Mouse (Mus musculus) midbrain, embryonic 14.5 days (tissue): ENCODE measurements around the gene Vmn2r85. TPM values are rescaled to one million over a fixed set of nuclear protein-coding genes. Genes with fewer than 3 reads are reported as not detected.
"Not testable (repeated sequence)": the region's sequence is repeated elsewhere in the genome, so short reads cannot be mapped to it uniquely, and the experiment has no call there.

Experiments
- ATAC-seq: fragments of 200-750 bp; cut with Nextera tagmentation; 2 replicates; pipeline ENCODE4 v1.8.0; 2017; ENCODE audit warnings: moderate number of reproducible peaks, moderate library complexity; ENCODE audit not compliant: low FRiP score, low TSS enrichment
- DNase-seq: peaks from one replicate; pipeline ENCODE4 v3.0.0-alpha.2; 2015
- H3K27ac ChIP-seq: fragments of 300-500 bp; sonication (generic); replicated peaks from 2 replicates; pipeline ENCODE4 v1.5.1; 2014; ENCODE audit warnings: mild to moderate bottlenecking, low read depth, low read length, moderate library complexity
- H3K27me3 ChIP-seq: fragments of 300-500 bp; sonication (generic); 2 replicates; pipeline ENCODE4 v1.6.1; 2014; ENCODE audit warnings: low read length, control low read depth, mixed read lengths; ENCODE audit not compliant: control insufficient read depth, insufficient read depth
- H3K36me3 ChIP-seq: fragments of 300-500 bp; sonication (generic); 2 replicates; pipeline ENCODE4 v1.6.1; 2014; ENCODE audit warnings: low read length, control low read depth; ENCODE audit not compliant: control insufficient read depth, insufficient read depth
- H3K4me1 ChIP-seq: fragments of 300-500 bp; sonication (generic); 2 replicates; pipeline ENCODE4 v1.6.1; 2014; ENCODE audit warnings: mild to moderate bottlenecking, antibody characterized with exemption, low read length, control low read depth; ENCODE audit not compliant: control insufficient read depth, insufficient read depth
- H3K4me2 ChIP-seq: fragments of 300-500 bp; sonication (generic); 2 replicates; pipeline ENCODE4 v1.6.1; 2014; ENCODE audit warnings: mild to moderate bottlenecking, low read length, moderate library complexity
- H3K4me3 ChIP-seq: fragments of 300-500 bp; sonication (generic); replicated peaks from 2 replicates; pipeline ENCODE4 v1.5.1; 2014; ENCODE audit warnings: low read depth, low read length
- H3K9ac ChIP-seq: fragments of 300-500 bp; sonication (generic); replicated peaks from 2 replicates; pipeline ENCODE4 v1.6.1; 2014; ENCODE audit warnings: mild to moderate bottlenecking, low read length, moderate library complexity
- H3K9me3 ChIP-seq: fragments of 300-500 bp; sonication (generic); 2 replicates; pipeline ENCODE4 v1.6.1; 2016; ENCODE audit warnings: low read length, control low read depth, mixed read lengths; ENCODE audit not compliant: control insufficient read depth
- WGBS: fragments of 180-500 bp; shearing (Covaris S2); extraction: QIAGEN DNeasy Blood & Tissue Kit; methylation state at CpG from one replicate; pipeline ENCODE4 v1.1.7; 2014; 5-methylcytosine and 5-hydroxymethylcytosine counted together
- polyA plus RNA-seq: library from polyadenylated mRNA; unstranded; fragments of >200 nt; fragmentation: Nextera tagmentation; extraction: Ambion mirVana; gene quantifications from 2 replicates; pipeline ENCODE4 v1.2.1, GENCODE M21; 2014

Vmn2r85 gene
- polyA plus RNA-seq, result 0.04 TPM in 1 of 2 replicates, not detected in the other

DNA sequence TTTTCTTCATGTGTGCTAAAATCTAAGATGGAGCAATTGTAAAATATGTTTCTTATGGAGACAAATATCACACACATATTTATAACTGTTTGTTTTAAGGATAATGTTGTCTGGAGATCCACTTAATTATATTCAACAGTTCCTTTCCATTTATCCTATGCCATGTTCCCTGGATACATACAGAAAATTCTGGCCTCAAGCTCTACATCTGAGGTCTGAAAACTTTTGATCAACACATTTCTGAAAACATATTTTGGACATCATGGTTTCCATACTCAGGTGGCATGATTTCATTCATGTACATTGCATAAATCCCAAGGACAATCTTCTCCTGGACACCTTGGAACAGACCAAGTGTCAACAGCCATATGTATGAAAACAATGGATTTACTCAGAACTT, at the start of gene Vmn2r85:
Vmn2r85 (minus strand) TSS at position 101 of the 400 bp plus-strand sequence.
- H3K9me3 ChIP-seq, H3K4me3 ChIP-seq: not testable (repeated sequence)

GRCm38 (mm10) chr10:130470311-130470760, 40.8 kb upstream of the Vmn2r85 start:
- Histone ChIP-seq H3K36me3 (no peaks in the 10 kb centered on the region), H3K27ac (no peak overlapping the region), H3K9me3 (no peaks in the 10 kb centered on the region), H3K9ac (peak overlapping the region; percentile 65), H3K27me3 (no peaks in the 10 kb centered on the region), H3K4me1 (no peaks in the 10 kb centered on the region), H3K4me3 (peak overlapping the region; percentile 47), H3K4me2 (peak overlapping the region; percentile 75)
- DNase-seq (peak; percentile 77), ATAC-seq (peak; percentile 97)
- 2% methylated on average over 36 of the region's 36 CpGs for WGBS

More for the DNA sequence above, at the start of gene Vmn2r85:
- not testable (repeated sequence) for H3K27ac ChIP-seq, ATAC-seq, H3K27me3 ChIP-seq, H3K4me1 ChIP-seq, DNase-seq, H3K9ac ChIP-seq, H3K4me2 ChIP-seq, H3K36me3 ChIP-seq

- H3K27ac ChIP-seq, ATAC-seq, H3K36me3 ChIP-seq, H3K9me3 ChIP-seq, H3K4me3 ChIP-seq, H3K27me3 ChIP-seq, H3K4me2 ChIP-seq, H3K4me1 ChIP-seq, DNase-seq, H3K9ac ChIP-seq: not testable (repeated sequence)
- 90% methylated on average over 1 of the region's 1 CpGs for WGBS
Measured at GRCm38 (mm10) chr10:130455950-130456349, 26.4 kb upstream of the Vmn2r85 start, which contains the start of gene Vmn2r86. TSS of gene Vmn2r86 (minus strand) at chr10:130456050.

GRCm38 (mm10) chr10:130444776-130445175, 15.3 kb upstream of the Vmn2r85 start:
- 95% methylated on average over 21 of the region's 21 CpGs for WGBS
- Histone ChIP-seq H3K4me2 (no peak overlapping the region), H3K36me3 (no peaks in the 10 kb centered on the region), H3K4me3 (no peak overlapping the region), H3K27ac (no peak overlapping the region), H3K4me1 (no peaks in the 10 kb centered on the region), H3K27me3 (no peaks in the 10 kb centered on the region), H3K9me3 (no peaks in the 10 kb centered on the region), H3K9ac (no peak overlapping the region)
- ATAC-seq (no peak), DNase-seq (no peak)

GRCm38 (mm10) chr10:130434185-130434898, 4.8 kb upstream of the Vmn2r85 start:
- not testable (repeated sequence) for H3K4me2 ChIP-seq, H3K27me3 ChIP-seq, H3K4me1 ChIP-seq, H3K9me3 ChIP-seq, H3K9ac ChIP-seq, H3K36me3 ChIP-seq, ATAC-seq, H3K27ac ChIP-seq, DNase-seq, H3K4me3 ChIP-seq
- WGBS, result 88% methylated on average over 11 of the region's 11 CpGs

- H3K9ac ChIP-seq, ATAC-seq, H3K27me3 ChIP-seq, H3K9me3 ChIP-seq, H3K4me1 ChIP-seq, DNase-seq, H3K36me3 ChIP-seq, H3K4me2 ChIP-seq, H3K4me3 ChIP-seq, H3K27ac ChIP-seq: not testable (repeated sequence)
- WGBS, result 84% methylated on average over 2 of the region's 2 CpGs
Measured at GRCm38 (mm10) chr10:130422368-130422767, 7.1 kb downstream of the Vmn2r85 start.

DNA sequence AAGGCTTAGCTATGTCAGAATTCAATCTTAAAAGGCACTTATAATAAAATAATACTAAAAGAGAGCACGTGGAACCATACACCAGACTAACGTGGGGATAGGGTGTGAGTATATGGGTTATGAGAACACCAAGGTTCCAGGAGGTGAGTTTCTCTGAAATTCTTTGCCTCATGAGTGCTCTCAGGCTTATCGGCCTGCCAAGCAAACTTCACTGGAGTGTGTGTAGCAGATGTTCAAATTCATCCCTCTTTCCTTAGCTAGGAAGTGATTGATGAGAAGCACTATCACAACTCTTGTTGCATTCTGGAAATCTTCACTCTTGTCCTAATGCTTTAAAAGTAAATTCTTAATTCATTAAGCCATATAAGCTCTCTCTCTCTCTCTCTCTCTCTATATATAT, 9.1 kb downstream of the Vmn2r85 start:
- Histone ChIP-seq H3K9me3 (no peaks in the 10 kb centered on the region), H3K4me3 (no peak overlapping the region), H3K27me3 (no peaks in the 10 kb centered on the region), H3K9ac (no peak overlapping the region), H3K4me2 (no peak overlapping the region), H3K4me1 (no peaks in the 10 kb centered on the region), H3K36me3 (no peaks in the 10 kb centered on the region), H3K27ac (no peak overlapping the region)
- DNase-seq (no peak), ATAC-seq (no peak)
- WGBS, result 71% methylated on average over 3 of the region's 3 CpGs

- WGBS, result 51% methylated on average over 2 of the region's 2 CpGs
- DNase-seq, ATAC-seq, H3K36me3 ChIP-seq, H3K9ac ChIP-seq, H3K4me2 ChIP-seq, H3K4me3 ChIP-seq, H3K9me3 ChIP-seq, H3K4me1 ChIP-seq, H3K27ac ChIP-seq, H3K27me3 ChIP-seq: not testable (repeated sequence)
Measured at GRCm38 (mm10) chr10:130419954-130420353, 9.5 kb downstream of the Vmn2r85 start.

GRCm38 (mm10) chr10:130416352-130416751, 13.2 kb downstream of the Vmn2r85 start:
- not testable (repeated sequence) for H3K4me1 ChIP-seq, ATAC-seq, H3K9ac ChIP-seq, DNase-seq, H3K27me3 ChIP-seq, H3K4me2 ChIP-seq, H3K36me3 ChIP-seq, H3K27ac ChIP-seq, H3K4me3 ChIP-seq, H3K9me3 ChIP-seq
